Mouse (Mus musculus): ENCODE data around the gene Gm20479.

The Gm20479 gene

DNA sequence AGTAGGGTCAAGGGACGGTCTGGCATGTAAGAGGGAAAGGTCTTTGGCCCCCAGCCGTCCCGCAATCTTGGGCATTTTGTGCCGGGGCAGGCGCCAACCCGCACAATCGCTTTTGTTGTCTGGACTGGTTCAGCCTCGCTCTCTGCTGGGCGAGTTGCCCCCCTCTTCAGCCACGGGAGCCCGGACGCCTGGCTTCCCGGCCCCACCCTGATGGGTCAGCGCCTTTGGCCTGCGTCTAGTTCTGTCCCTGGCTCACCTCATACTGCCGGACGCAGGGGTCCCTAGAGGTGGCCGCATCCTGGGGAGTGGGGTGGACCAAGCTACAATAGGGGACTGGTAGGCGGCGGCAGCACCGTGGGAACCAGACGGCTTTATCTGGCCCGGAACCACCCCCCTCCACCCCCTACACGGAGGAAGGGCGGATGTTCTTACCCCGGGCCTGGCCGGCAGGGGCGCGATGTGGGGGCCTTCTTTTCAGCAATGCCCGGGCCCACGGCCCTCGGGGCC, 22.8 kb downstream of the Gm20479 start:
- DNase-seq (ENCODE audit: low spot score): peak; percentile 58

DNA sequence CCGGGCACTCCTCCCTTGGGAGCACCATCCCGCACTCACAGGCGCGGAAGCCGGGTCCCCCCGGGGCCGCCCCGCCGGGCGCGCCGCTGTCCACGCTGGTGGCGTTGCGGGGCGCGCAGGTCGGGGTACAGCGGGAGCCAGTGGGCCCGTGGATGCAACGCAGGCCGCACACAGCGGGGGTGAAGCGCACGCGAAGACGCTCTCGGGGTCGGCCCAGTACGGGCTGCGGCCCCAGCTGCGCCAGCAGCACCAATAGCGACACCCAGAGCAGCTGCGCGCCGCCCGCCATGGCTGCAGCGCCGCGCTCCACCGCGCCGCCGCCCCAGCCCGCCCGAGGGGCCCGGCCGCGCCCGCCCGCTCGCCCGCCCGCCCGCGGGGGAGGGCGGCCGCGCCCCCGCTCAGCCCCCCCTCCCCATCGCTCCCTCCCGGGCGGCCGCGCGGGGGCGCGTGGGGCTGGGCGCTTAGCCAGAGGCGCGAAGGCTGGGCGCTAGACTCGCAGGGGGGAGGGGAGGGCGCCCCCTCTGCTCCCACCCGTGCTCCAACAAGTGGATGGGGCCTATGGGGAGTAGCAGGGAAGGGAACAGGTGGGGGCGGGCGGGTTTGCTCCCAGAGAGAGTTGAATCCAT, 23.8 kb downstream of the Gm20479 start:
- peak; percentile 55 for DNase-seq (ENCODE audit: low spot score)

- peak; percentile 90 for DNase-seq (ENCODE audit: low spot score)
Measured at GRCm38 (mm10) chr7:27332353-27333199, 24.6 kb downstream of the Gm20479 start.

GRCm38 (mm10) chr7:27331854-27332253, 25.4 kb downstream of the Gm20479 start:
- DNase-seq (ENCODE audit: low spot score): no peak

DNA sequence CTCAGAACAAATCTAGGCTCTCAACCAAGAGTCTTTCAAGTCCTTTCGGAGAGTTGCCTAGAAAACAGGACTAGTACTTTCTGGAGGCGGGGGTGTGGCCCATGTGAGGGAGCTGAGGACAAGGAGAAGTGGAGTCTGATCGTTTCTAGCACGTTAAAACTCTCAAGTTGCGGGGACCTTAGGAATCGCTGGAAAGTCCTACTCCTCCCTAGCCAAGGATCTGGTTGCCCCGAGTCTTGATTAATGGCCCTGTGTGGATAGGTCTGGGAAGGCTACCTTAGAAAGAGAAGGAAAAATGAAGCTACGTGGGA, 25.7 kb downstream of the Gm20479 start:
- DNase-seq (ENCODE audit: low spot score): no peak

DNA sequence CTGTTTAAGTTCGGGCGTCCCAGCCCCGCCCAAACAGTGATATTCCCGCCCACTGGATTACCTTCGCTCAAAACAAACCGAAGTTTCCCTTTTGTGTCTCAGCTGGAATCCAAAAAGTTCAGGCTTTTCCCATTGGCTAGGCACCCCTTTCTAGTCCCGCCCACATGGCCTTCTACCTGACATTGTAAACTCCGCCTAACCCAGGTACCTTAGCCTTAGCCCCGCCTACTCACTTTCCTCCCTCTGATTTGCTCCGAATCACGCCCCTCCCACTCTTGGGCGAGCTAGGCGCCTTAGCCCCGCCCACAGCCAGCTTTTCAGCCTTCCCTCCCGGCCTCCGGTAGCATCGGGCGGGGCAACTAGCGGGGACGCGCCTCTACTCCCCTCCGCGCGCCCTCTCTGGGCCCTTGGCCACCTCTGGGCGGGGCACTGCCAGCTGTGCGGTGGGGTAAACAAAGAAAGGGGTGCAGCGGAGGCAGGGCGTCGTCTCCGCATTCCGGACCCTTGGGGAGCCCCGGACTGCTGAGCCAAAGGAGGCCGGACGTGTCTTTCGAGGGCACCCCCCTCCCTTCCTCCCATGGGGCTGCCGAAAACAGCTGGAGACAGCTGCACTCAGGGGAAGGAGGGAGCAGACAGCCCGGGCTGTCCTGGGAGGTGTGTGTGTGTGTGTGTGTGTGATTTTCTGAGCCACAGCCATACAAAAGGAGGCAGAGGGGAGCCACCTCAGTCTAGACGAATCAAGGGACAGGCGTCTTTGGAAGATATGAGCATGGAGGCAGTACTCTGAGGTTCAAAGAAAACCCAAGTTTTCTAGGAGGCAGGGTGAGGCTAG, 26.3 kb downstream of the Gm20479 start:
- DNase-seq (ENCODE audit: low spot score): no peak

GRCm38 (mm10) chr7:27329981-27330380, 27.2 kb downstream of the Gm20479 start:
- no peak for DNase-seq (ENCODE audit: low spot score)

GRCm38 (mm10) chr7:27329326-27329947, 27.8 kb downstream of the Gm20479 start:
- no peak for DNase-seq (ENCODE audit: low spot score)

GRCm38 (mm10) chr7:27328648-27329047, 28.6 kb downstream of the Gm20479 start:
- no peak for DNase-seq (ENCODE audit: low spot score)

DNA sequence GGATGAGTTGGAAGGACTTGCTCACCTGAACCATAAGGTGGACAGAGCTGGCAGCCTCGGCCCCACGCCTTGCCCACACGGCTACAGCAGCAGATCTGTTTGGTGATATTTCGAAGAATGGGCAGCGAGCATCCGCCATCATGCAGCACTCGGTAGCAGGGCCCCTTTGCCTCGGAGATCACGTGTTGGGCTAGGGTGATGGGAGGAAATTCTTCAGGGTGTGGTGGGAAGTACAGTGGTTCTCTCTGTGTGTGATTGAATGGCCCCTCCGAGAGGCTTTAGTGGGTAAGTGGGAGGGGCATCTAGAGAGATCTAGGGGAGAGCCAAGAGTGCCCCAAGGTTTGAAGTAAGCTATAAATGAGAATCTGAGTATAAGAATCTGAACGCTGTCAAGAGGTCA, 29.1 kb downstream of the Gm20479 start:
- DNase-seq (ENCODE audit: low spot score): no peak

DNA sequence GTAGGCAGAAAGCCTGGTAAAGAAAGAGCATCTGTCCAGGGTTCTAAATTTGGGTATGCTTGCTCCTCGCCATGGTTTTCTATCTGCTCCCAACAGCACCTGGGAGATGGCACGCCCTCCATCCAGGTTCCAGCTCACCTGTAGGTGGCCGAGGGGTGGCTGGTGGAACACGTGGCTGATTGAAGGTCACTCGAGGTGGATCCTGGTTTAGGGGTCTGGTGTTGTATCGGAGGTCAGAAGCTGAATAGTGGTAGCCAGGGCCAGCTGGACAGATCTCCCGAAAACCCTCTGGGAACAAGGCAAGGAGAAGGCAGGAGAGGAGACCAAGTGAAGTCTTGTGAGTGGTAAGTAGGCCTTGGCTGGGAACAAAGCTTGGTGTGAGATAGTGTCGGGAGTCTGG, 29.7 kb downstream of the Gm20479 start:
- DNase-seq (ENCODE audit: low spot score): no peak

- DNase-seq (ENCODE audit: low spot score): no peak
Measured at GRCm38 (mm10) chr7:27326101-27326880, 30.9 kb downstream of the Gm20479 start.

GRCm38 (mm10) chr7:27325697-27326096, 31.5 kb downstream of the Gm20479 start:
- DNase-seq (ENCODE audit: low spot score): no peak

DNA sequence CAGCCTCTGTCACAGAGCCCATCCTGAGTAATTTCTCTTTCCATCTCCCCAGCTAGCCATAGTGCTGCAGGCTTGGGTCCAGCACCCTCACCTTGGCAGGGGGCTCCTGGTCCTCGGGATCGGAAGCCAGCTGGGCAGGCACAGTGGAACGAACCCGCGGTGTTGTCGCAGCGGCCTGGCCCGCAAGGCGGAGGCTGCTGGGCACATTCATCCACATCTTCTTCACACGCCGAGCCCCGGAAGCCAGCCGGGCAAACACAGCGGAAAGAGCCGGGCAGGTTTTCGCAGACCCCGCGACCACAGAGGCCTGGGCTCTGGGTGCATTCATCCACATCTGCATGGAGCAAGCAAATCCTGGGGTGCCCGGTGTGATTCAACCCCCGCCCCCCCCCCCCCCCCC, 32.3 kb downstream of the Gm20479 start:
- DNase-seq (ENCODE audit: low spot score): no peak

DNA sequence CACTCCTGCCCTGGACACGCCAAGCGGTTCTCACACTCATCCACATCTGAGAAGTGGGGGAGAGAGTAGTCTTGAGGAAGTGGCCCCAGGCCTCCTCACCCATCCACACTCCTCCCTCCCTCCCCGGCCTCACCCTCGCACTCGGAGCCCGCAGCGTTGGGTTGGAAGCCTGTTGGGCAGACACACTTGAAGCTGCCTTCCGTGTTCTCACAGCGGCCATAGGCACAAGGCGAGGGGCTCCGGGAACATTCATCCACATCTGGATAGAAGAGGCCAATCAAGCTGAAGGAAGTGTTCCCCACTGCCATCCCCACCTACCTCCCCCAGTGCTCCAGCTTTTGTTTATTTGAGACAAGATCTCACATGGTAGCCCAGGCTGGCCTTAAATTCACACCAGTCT, 33.1 kb downstream of the Gm20479 start:
- DNase-seq (ENCODE audit: low spot score): no peak

DNA sequence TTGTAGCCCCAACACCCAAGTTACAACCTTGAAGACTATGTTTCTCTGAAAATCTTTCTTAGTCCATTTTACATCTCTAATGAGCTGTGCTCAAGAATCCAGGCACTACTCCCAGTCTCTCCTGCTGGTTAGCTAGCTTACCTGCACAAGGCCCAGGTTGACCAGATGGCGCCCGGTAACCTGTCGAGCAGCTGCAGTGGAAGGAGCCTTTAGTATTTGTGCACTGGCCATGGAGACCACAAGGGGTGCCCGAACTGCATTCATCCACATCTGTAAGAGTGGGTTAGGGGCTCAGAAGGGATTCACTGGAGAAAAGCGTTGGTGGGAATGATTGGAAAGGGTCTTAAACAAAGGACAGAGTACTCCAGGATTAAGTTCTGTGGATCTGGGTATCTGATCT, 34.2 kb downstream of the Gm20479 start:
- no peak for DNase-seq (ENCODE audit: low spot score)

DNA sequence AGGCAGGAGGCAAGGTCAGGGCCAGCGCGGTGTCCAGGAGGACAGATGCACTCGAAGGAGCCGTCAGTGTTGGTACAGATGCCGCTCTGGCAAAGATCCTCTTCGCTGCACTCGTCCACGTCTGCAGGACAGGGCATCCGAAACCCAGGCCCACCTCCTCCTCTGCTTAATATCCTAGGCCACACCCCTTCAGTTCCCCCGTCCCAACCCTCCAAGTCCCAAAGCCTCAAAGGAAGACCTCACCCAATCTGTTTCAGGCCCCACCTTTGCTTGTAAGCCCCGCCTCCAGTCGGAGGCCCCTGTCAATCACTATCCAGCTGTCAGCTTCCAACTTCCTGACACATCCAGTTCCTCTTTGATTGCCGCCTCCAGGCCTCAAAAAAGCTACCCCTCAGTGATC, 34.9 kb downstream of the Gm20479 start:
- DNase-seq (ENCODE audit: low spot score): no peak

DNA sequence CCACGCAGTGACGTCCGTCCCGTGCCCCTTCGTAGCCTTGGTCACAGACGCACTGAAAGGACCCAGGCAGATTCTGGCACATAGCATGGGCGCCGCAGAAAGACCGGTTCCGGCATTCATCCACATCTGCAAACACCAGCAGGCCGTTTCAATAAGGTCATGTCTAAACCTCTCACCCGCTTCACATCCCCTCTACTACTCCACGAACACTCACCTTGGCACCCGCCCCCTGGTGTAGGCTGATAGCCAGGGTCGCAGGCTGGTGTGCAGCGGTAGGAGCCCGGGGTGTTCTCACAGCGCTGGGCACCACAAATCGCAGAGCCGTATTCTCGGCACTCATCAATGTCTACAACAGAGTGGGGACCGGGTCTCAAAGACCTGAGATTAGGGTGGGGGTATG, 37.8 kb downstream of the Gm20479 start:
- no peak for DNase-seq (ENCODE audit: low spot score)

- no peak for DNase-seq (ENCODE audit: low spot score)
Measured at GRCm38 (mm10) chr7:27315958-27316357, 41.3 kb downstream of the Gm20479 start.

DNA sequence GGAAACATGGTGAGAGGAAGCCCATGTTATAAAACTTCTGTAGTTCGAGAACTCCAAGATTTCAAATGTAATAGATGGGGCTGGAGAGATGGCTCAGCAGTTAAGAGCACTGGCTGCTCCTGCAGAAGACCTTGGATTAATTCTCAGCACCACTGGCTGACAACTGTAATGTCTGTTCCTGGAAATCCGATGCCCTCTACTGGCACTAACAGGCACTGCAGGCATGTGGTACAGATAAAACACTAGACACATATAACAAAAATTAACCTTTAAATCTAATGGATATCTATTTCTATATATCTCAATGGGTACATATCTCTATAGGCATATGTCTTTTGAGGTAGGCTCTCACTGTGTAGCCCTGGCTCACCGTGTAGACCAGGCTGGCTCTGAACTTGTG, 42.8 kb downstream of the Gm20479 start:
- no peak for DNase-seq (ENCODE audit: low spot score)

- no peak for DNase-seq (ENCODE audit: low spot score)
Measured at GRCm38 (mm10) chr7:27311651-27312284, 45.5 kb downstream of the Gm20479 start.
